Mouse (Mus musculus): ENCODE data around the gene Esrrg. TPM values are rescaled to one million over a fixed set of nuclear protein-coding genes. Genes with fewer than 3 reads are reported as not detected.

The Esrrg gene
- polyA plus RNA-seq, 1 experiment, result 0.27 TPM

GRCm38 (mm10) chr1:187704921-187705320 lies 96.3 kb downstream of the Esrrg start:
- Histone ChIP-seq H3K27me3 (ENCODE audit: control insufficient read depth, insufficient read depth, low read length) (no peaks in the 10 kb centered on the region), H3K27ac (ENCODE audit: insufficient read depth, low read length) (no peak overlapping the region), H3K4me1 (ENCODE audit: control insufficient read depth, insufficient read depth, insufficient read length) (no peaks in the 10 kb centered on the region), H3K36me3 (ENCODE audit: control insufficient read depth, insufficient read depth, low read length) (no peaks in the 10 kb centered on the region), H3K4me3 (ENCODE audit: extremely low read depth, insufficient read depth, insufficient read length) (no peak overlapping the region)
- TF ChIP-seq CTCF (IDR thresholded peaks at IDR 0.05; ENCODE audit: extremely low read depth, insufficient read depth, insufficient read length, insufficient replicate concordance), result no peak
- no peak for TF ChIP-seq POLR2A (IDR thresholded peaks at IDR 0.05; ENCODE audit: low read depth, low read length)
- DNase-seq (ENCODE audit: low read depth in 1 of 2, low spot score in 2 of 2), result no peak
- 88% methylated on average over 4 of the region's 4 CpGs for WGBS

- no peak for TF ChIP-seq CTCF (IDR thresholded peaks at IDR 0.05; ENCODE audit: extremely low read depth, insufficient read depth, insufficient read length, insufficient replicate concordance)
- no peak for TF ChIP-seq POLR2A (IDR thresholded peaks at IDR 0.05; ENCODE audit: low read depth, low read length)
- 75% methylated on average over 5 of the region's 5 CpGs for WGBS
Observed at GRCm38 (mm10) chr1:187705348-187705747, 96.8 kb downstream of the Esrrg start.

GRCm38 (mm10) chr1:187706046-187706445 lies 97.5 kb downstream of the Esrrg start:
- no peaks in the 10 kb centered on the region for H3K4me1 ChIP-seq (ENCODE audit: control insufficient read depth, insufficient read depth, insufficient read length)
- 81% methylated on average over 6 of the region's 6 CpGs for WGBS
- TF ChIP-seq POLR2A (IDR thresholded peaks at IDR 0.05; ENCODE audit: low read depth, low read length), result no peak
- TF ChIP-seq CTCF (IDR thresholded peaks at IDR 0.05; ENCODE audit: extremely low read depth, insufficient read depth, insufficient read length, insufficient replicate concordance), result no peak
- H3K4me3 ChIP-seq (ENCODE audit: extremely low read depth, insufficient read depth, insufficient read length), result no peak overlapping the region
- no peaks in the 10 kb centered on the region for H3K36me3 ChIP-seq (ENCODE audit: control insufficient read depth, insufficient read depth, low read length)
- DNase-seq (ENCODE audit: low read depth in 1 of 2, low spot score in 2 of 2), result no peak
- no peak overlapping the region for H3K27ac ChIP-seq (ENCODE audit: insufficient read depth, low read length)
- no peaks in the 10 kb centered on the region for H3K27me3 ChIP-seq (ENCODE audit: control insufficient read depth, insufficient read depth, low read length)

More at GRCm38 (mm10) chr1:187705348-187705747, 96.8 kb downstream of the Esrrg start:
- no peaks in the 10 kb centered on the region for H3K27me3 ChIP-seq (ENCODE audit: control insufficient read depth, insufficient read depth, low read length)
- DNase-seq (ENCODE audit: low read depth in 1 of 2, low spot score in 2 of 2), result no peak
- no peaks in the 10 kb centered on the region for H3K4me1 ChIP-seq (ENCODE audit: control insufficient read depth, insufficient read depth, insufficient read length)
- H3K36me3 ChIP-seq (ENCODE audit: control insufficient read depth, insufficient read depth, low read length), result no peaks in the 10 kb centered on the region
- H3K4me3 ChIP-seq (ENCODE audit: extremely low read depth, insufficient read depth, insufficient read length), result no peak overlapping the region
- no peak overlapping the region for H3K27ac ChIP-seq (ENCODE audit: insufficient read depth, low read length)

- no peaks in the 10 kb centered on the region for H3K36me3 ChIP-seq (ENCODE audit: control insufficient read depth, insufficient read depth, low read length)
- H3K27ac ChIP-seq (ENCODE audit: insufficient read depth, low read length), result no peak overlapping the region
- TF ChIP-seq POLR2A (IDR thresholded peaks at IDR 0.05; ENCODE audit: low read depth, low read length) (no peak), CTCF (IDR thresholded peaks at IDR 0.05; ENCODE audit: extremely low read depth, insufficient read depth, insufficient read length, insufficient replicate concordance) (no peak)
- no peak overlapping the region for H3K4me3 ChIP-seq (ENCODE audit: extremely low read depth, insufficient read depth, insufficient read length)
- no peaks in the 10 kb centered on the region for H3K27me3 ChIP-seq (ENCODE audit: control insufficient read depth, insufficient read depth, low read length)
- DNase-seq (ENCODE audit: low read depth in 1 of 2, low spot score in 2 of 2), result no peak
- H3K4me1 ChIP-seq (ENCODE audit: control insufficient read depth, insufficient read depth, insufficient read length), result no peaks in the 10 kb centered on the region
Observed at GRCm38 (mm10) chr1:187707176-187707575, 98.6 kb downstream of the Esrrg start.

- H3K4me1 ChIP-seq (ENCODE audit: control insufficient read depth, insufficient read depth, insufficient read length), result no peaks in the 10 kb centered on the region
- no peaks in the 10 kb centered on the region for H3K27me3 ChIP-seq (ENCODE audit: control insufficient read depth, insufficient read depth, low read length)
- H3K36me3 ChIP-seq (ENCODE audit: control insufficient read depth, insufficient read depth, low read length), result no peaks in the 10 kb centered on the region
- TF ChIP-seq CTCF (IDR thresholded peaks at IDR 0.05; ENCODE audit: extremely low read depth, insufficient read depth, insufficient read length, insufficient replicate concordance) (no peak), POLR2A (IDR thresholded peaks at IDR 0.05; ENCODE audit: low read depth, low read length) (no peak)
- no peak overlapping the region for H3K4me3 ChIP-seq (ENCODE audit: extremely low read depth, insufficient read depth, insufficient read length)
- H3K27ac ChIP-seq (ENCODE audit: insufficient read depth, low read length), result no peak overlapping the region
- WGBS, result 90% methylated on average over 8 of the region's 8 CpGs
- no peak for DNase-seq (ENCODE audit: low read depth in 1 of 2, low spot score in 2 of 2)
Observed at GRCm38 (mm10) chr1:187710434-187710948, 101.9 kb downstream of the Esrrg start.

- H3K27me3 ChIP-seq (ENCODE audit: control insufficient read depth, insufficient read depth, low read length), result no peaks in the 10 kb centered on the region
- TF ChIP-seq POLR2A (IDR thresholded peaks at IDR 0.05; ENCODE audit: low read depth, low read length) (no peak), CTCF (IDR thresholded peaks at IDR 0.05; ENCODE audit: extremely low read depth, insufficient read depth, insufficient read length, insufficient replicate concordance) (no peak)
- H3K4me1 ChIP-seq (ENCODE audit: control insufficient read depth, insufficient read depth, insufficient read length), result no peaks in the 10 kb centered on the region
- H3K36me3 ChIP-seq (ENCODE audit: control insufficient read depth, insufficient read depth, low read length), result no peaks in the 10 kb centered on the region
- 77% methylated on average over 3 of the region's 3 CpGs for WGBS
- DNase-seq (ENCODE audit: low read depth in 1 of 2, low spot score in 2 of 2), result no peak
- H3K4me3 ChIP-seq (ENCODE audit: extremely low read depth, insufficient read depth, insufficient read length), result no peak overlapping the region
- no peak overlapping the region for H3K27ac ChIP-seq (ENCODE audit: insufficient read depth, low read length)
Observed at GRCm38 (mm10) chr1:187721035-187721434, 112.4 kb downstream of the Esrrg start.

GRCm38 (mm10) chr1:187722016-187722415 lies 113.4 kb downstream of the Esrrg start:
- Histone ChIP-seq H3K36me3 (ENCODE audit: control insufficient read depth, insufficient read depth, low read length) (no peaks in the 10 kb centered on the region), H3K27ac (ENCODE audit: insufficient read depth, low read length) (no peak overlapping the region), H3K4me1 (ENCODE audit: control insufficient read depth, insufficient read depth, insufficient read length) (no peaks in the 10 kb centered on the region), H3K4me3 (ENCODE audit: extremely low read depth, insufficient read depth, insufficient read length) (no peak overlapping the region), H3K27me3 (ENCODE audit: control insufficient read depth, insufficient read depth, low read length) (no peaks in the 10 kb centered on the region)
- TF ChIP-seq CTCF (IDR thresholded peaks at IDR 0.05; ENCODE audit: extremely low read depth, insufficient read depth, insufficient read length, insufficient replicate concordance), result no peak
- no peak for TF ChIP-seq POLR2A (IDR thresholded peaks at IDR 0.05; ENCODE audit: low read depth, low read length)
- DNase-seq (ENCODE audit: low read depth in 1 of 2, low spot score in 2 of 2), result no peak
- WGBS, result 75% methylated on average over 9 of the region's 9 CpGs
